Mouse (Mus musculus) MEL (cell line): ENCODE measurements around the gene Prtn3. TPM values are rescaled to one million over a fixed set of nuclear protein-coding genes. Genes with fewer than 3 reads are reported as not detected.
A peak's percentile ranks its signal among the peaks of the same experiment; 100 is the strongest.

Experiments used
- DNase-seq: peaks from one replicate; pipeline ENCODE4 v3.0.0; 2011; ENCODE audit warnings: low read depth, low spot score
- H3K27ac ChIP-seq: 2 replicates; pipeline ENCODE4 v1.5.1; 2012; ENCODE audit warnings: low read depth, mild to moderate bottlenecking, control low read depth, low read length, moderate library complexity; ENCODE audit not compliant: control insufficient read depth
- H3K27me3 ChIP-seq, 2 experiments: fragments of 150-350 bp in 1 of 2; sonication (generic) in 1 of 2; 2 replicates each; pipeline ENCODE4 v1.6.1; 2012; ENCODE audit warnings: low read length in 2 of 2, mild to moderate bottlenecking in 2 of 2, improper control_type of control experiment in 1 of 2, moderate library complexity in 1 of 2; ENCODE audit not compliant: insufficient read depth in 2 of 2, control insufficient read depth in 1 of 2
- H3K36me3 ChIP-seq, 2 experiments: 2 replicates each; pipeline ENCODE4 v1.6.1; 2012 to 2014; ENCODE audit warnings: low read length in 2 of 2, improper control_type of control experiment in 1 of 2, inconsistent platforms in 1 of 2, mild to moderate bottlenecking in 1 of 2; ENCODE audit not compliant: insufficient read depth in 2 of 2, control insufficient read depth in 1 of 2
- H3K4me1 ChIP-seq, 2 experiments: fragments of 150-350 bp in 1 of 2; sonication (generic) in 1 of 2; 2 replicates each; pipeline ENCODE4 v1.6.1; 2012; ENCODE audit warnings: low read length in 2 of 2, improper control_type of control experiment in 1 of 2, mild to moderate bottlenecking in 1 of 2; ENCODE audit not compliant: insufficient read depth in 2 of 2, control insufficient read depth in 1 of 2
- H3K4me3 ChIP-seq, 2 experiments: fragments of 150-350 bp in 1 of 2; sonication (generic) in 1 of 2; 2 replicates each; pipeline ENCODE4 v1.5.1; 2012; ENCODE audit warnings: low read depth in 2 of 2, low read length in 2 of 2, mild to moderate bottlenecking in 2 of 2, moderate library complexity in 2 of 2, control low read depth in 1 of 2, improper control_type of control experiment in 1 of 2; ENCODE audit not compliant: control insufficient read depth in 1 of 2, insufficient read depth in 1 of 2
- H3K79me2 ChIP-seq: 2 replicates; pipeline ENCODE4 v1.6.1; 2012; ENCODE audit warnings: mild to moderate bottlenecking, low read length, moderate library complexity; ENCODE audit not compliant: control insufficient read depth, poor library complexity, insufficient read depth
- H3K9ac ChIP-seq: 2 replicates; pipeline ENCODE4 v1.6.1; 2012; ENCODE audit warnings: low read depth, mild to moderate bottlenecking, control low read depth, low read length, moderate library complexity; ENCODE audit not compliant: control insufficient read depth, poor library complexity, severe bottlenecking
- H3K9me3 ChIP-seq: fragments of 150-350 bp; sonication (generic); replicated peaks from 2 replicates; pipeline ENCODE4 v1.6.1; 2012; ENCODE audit warnings: mild to moderate bottlenecking, low read length, improper control_type of control experiment, moderate library complexity; ENCODE audit not compliant: insufficient read depth
- CHD1 ChIP-seq: IDR thresholded peaks from 2 replicates; pipeline ENCODE4 v1.6.1; 2012; ENCODE audit warnings: low read depth, mild to moderate bottlenecking, inconsistent platforms, low read length, improper control_type of control experiment
- CTCF ChIP-seq, 3 experiments: IDR thresholded peaks in 2 of 3; conservative IDR thresholded peaks in 1 of 3; 2 replicates each; pipeline ENCODE4 v1.5.1; 2011 to 2012; ENCODE audit warnings: low read length in 3 of 3, low read depth in 2 of 3, mild to moderate bottlenecking in 2 of 3, improper control_type of control experiment in 1 of 3, inconsistent platforms in 1 of 3, mixed read lengths in 1 of 3, moderate library complexity in 1 of 3; ENCODE audit not compliant: control insufficient read depth in 1 of 3, insufficient read depth in 1 of 3, poor library complexity in 1 of 3, severe bottlenecking in 1 of 3
- E2F4 ChIP-seq: IDR thresholded peaks from 2 replicates; pipeline ENCODE4 v1.6.1; 2011; ENCODE audit warnings: low read depth, low read length, improper control_type of control experiment, borderline replicate concordance
- ELF1 ChIP-seq: IDR thresholded peaks from 2 replicates; pipeline ENCODE4 v1.6.1; 2014; ENCODE audit warnings: low read depth, mild to moderate bottlenecking, inconsistent platforms, low read length, improper control_type of control experiment, moderate library complexity
- ETS1 ChIP-seq: IDR thresholded peaks from 2 replicates; pipeline ENCODE4 v1.6.1; 2012; ENCODE audit warnings: low read depth, mild to moderate bottlenecking, inconsistent platforms, low read length, improper control_type of control experiment, moderate library complexity
- KAT2A ChIP-seq: conservative IDR thresholded peaks from 2 replicates; pipeline ENCODE4 v1.6.1; 2012; ENCODE audit warnings: low read depth, low read length, improper control_type of control experiment, inconsistent platforms
- MAZ ChIP-seq: IDR thresholded peaks from 2 replicates; pipeline ENCODE4 v1.6.1; 2012; ENCODE audit warnings: low read depth, mild to moderate bottlenecking, inconsistent platforms, low read length, improper control_type of control experiment
- MYB ChIP-seq: IDR thresholded peaks from 2 replicates; pipeline ENCODE4 v1.6.1; 2011; ENCODE audit warnings: mild to moderate bottlenecking, low read depth, low read length, improper control_type of control experiment
- NRF1 ChIP-seq: IDR thresholded peaks from 2 replicates; pipeline ENCODE4 v1.6.1; 2014; ENCODE audit warnings: low read depth, mild to moderate bottlenecking, inconsistent platforms, low read length, improper control_type of control experiment, moderate library complexity; ENCODE audit not compliant: poor library complexity, insufficient read depth, severe bottlenecking
- POLR2A ChIP-seq, 2 experiments: IDR thresholded peaks; 2 replicates each; pipeline ENCODE4 v1.6.1; 2011 to 2012; ENCODE audit warnings: low read length in 2 of 2, mild to moderate bottlenecking in 2 of 2, control low read depth in 1 of 2, improper control_type of control experiment in 1 of 2, low read depth in 1 of 2, moderate library complexity in 1 of 2; ENCODE audit not compliant: control insufficient read depth in 1 of 2, insufficient read depth in 1 of 2, poor library complexity in 1 of 2
- POLR2AphosphoS5 ChIP-seq: IDR thresholded peaks from 2 replicates; pipeline ENCODE4 v1.6.1; 2012; ENCODE audit warnings: low read depth, borderline replicate concordance, mild to moderate bottlenecking, inconsistent platforms, low read length, moderate library complexity, mixed read lengths
- TAL1 ChIP-seq: IDR thresholded peaks from 2 replicates; pipeline ENCODE4 v1.6.1; 2012; ENCODE audit warnings: mild to moderate bottlenecking, inconsistent platforms, low read length, moderate library complexity, mixed read lengths
- TCF12 ChIP-seq: IDR thresholded peaks from 2 replicates; pipeline ENCODE4 v1.6.1; 2014; ENCODE audit warnings: low read depth, mild to moderate bottlenecking, inconsistent platforms, low read length, improper control_type of control experiment, moderate library complexity
- USF1 ChIP-seq: IDR thresholded peaks from 2 replicates; pipeline ENCODE4 v1.6.1; 2014; ENCODE audit warnings: low read depth, mild to moderate bottlenecking, inconsistent platforms, low read length, improper control_type of control experiment, moderate library complexity
- ZC3H11A ChIP-seq: IDR thresholded peaks from 2 replicates; pipeline ENCODE4 v1.6.1; 2012; ENCODE audit warnings: low read depth, mild to moderate bottlenecking, inconsistent platforms, low read length, improper control_type of control experiment
- ZKSCAN1 ChIP-seq: IDR thresholded peaks from 2 replicates; pipeline ENCODE4 v1.6.1; 2012; ENCODE audit warnings: low read depth, mild to moderate bottlenecking, inconsistent platforms, low read length, improper control_type of control experiment, moderate library complexity
- ZNF384 ChIP-seq: IDR thresholded peaks from 2 replicates; pipeline ENCODE4 v1.6.1; 2012; ENCODE audit warnings: low read depth, mild to moderate bottlenecking, inconsistent platforms, low read length, improper control_type of control experiment
- polyA plus RNA-seq, 2 experiments: library from polyadenylated mRNA; stranded (reverse) in 1 of 2; unstranded in 1 of 2; fragments of >175 nt in 1 of 2; fragments of >200 nt in 1 of 2; gene quantifications; 2 replicates each; pipeline versions ENCODE4 v1.2.1 to v1.2.4; 2012; ENCODE audit warnings: low replicate concordance in 2 of 2, low read depth in 1 of 2; ENCODE audit not compliant: insufficient read length in 2 of 2, insufficient read depth in 1 of 2, missing spikeins in 1 of 2
- total RNA-seq: library from RNA; depleted of rRNA; stranded (reverse); fragments of 300-350 nt; gene quantifications from 2 replicates; pipeline ENCODE4 v1.2.3, GENCODE M21; 2012

Prtn3 gene
- total and polyA plus RNA-seq, 3 experiments: 11.2 to 31.5 TPM; not detected in 1

- peaks cover 0 to 10% of the 10 kb centered on the region in 2 experiments; a peak in 2 of 4 replicates for H3K36me3 ChIP-seq
- no peak within 1 kb of the TSS for H3K4me3 ChIP-seq
- H3K27ac ChIP-seq: no peak within 1 kb of the TSS
- H3K9ac ChIP-seq: no peak within 1 kb of the TSS
- no peaks in the 10 kb centered on the region for H3K27me3 ChIP-seq
- no peaks in the 10 kb centered on the region for H3K9me3 ChIP-seq
- H3K79me2 ChIP-seq: no peaks in the 10 kb centered on the region
- no peak for DNase-seq
- peaks cover 6 to 25% of the 10 kb centered on the region in 2 experiments; a peak in 3 of 4 replicates for H3K4me1 ChIP-seq
- no peak for TF ChIP-seq CTCF (IDR thresholded peaks at IDR 0.05 in 2 of 3, conservative IDR thresholded peaks at IDR 0.05 in 1 of 3; ENCODE audit: control insufficient read depth in 1 of 3, insufficient read depth in 1 of 3, low read depth in 2 of 3, low read length in 3 of 3, poor library complexity in 1 of 3, severe bottlenecking in 1 of 3)
- no peak for TF ChIP-seq TAL1
- TF ChIP-seq E2F4: no peak
- 0 out of 2 replicates have a peak, but pooled peaks have one; percentile 2 for TF ChIP-seq ZNF384
- no peak for TF ChIP-seq KAT2A
Measured at GRCm38 (mm10) chr10:79886054-79886453, 11.8 kb downstream of the Prtn3 start, which contains the start of gene Elane. Gene Elane (plus strand): TSS chr10:79886247.

DNA sequence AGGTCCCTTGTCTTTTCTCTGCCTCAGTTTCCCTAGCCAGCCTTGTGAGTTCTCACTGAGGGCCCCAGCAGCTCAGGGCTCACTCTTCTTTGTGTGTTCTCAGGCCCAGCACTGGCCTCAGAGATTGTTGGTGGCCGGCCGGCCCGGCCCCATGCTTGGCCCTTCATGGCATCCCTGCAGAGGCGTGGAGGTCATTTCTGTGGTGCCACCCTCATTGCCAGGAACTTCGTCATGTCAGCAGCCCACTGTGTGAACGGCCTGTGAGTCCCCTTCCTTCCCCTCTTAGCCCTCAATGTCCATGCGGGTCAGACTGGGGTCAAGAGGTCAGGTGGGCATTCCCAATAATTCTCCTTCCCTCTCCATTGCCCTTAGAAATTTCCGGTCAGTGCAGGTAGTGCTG is 12.3 kb downstream of the Prtn3 start:
- Histone ChIP-seq H3K4me1 (peaks cover 5 to 19% of the 10 kb centered on the region in 2 experiments; a peak in 3 of 4 replicates), H3K27ac (no peak overlapping the region), H3K9me3 (no peaks in the 10 kb centered on the region), H3K79me2 (no peaks in the 10 kb centered on the region), H3K9ac (no peak overlapping the region), H3K4me3 (no peak overlapping the region), H3K27me3 (no peaks in the 10 kb centered on the region), H3K36me3 (peaks cover 0 to 6% of the 10 kb centered on the region in 2 experiments; a peak in 2 of 4 replicates)
- TF ChIP-seq CHD1 (no peak), MYB (no peak), MAZ (no peak), USF1 (no peak), ETS1 (no peak), ZC3H11A (no peak), NRF1 (no peak), ZKSCAN1 (no peak), POLR2A (IDR thresholded peaks at IDR 0.05; ENCODE audit: control insufficient read depth in 1 of 2, insufficient read depth in 1 of 2, low read depth in 1 of 2, low read length in 2 of 2, poor library complexity in 1 of 2) (no peak), ELF1 (no peak), TCF12 (no peak), POLR2AphosphoS5 (no peak)
- DNase-seq: no peak
